Mouse (Mus musculus) liver, embryonic 14.5 days (tissue): Measurements from ENCODE around the gene Ubqln3. TPM values are rescaled to one million over a fixed set of nuclear protein-coding genes. Genes with fewer than 3 reads are reported as not detected.

Experiments
- ATAC-seq: fragments of 200-750 bp; cut with Nextera tagmentation; 2 replicates; pipeline ENCODE4 v1.8.0; 2017; ENCODE audit warnings: moderate number of reproducible peaks, mild to moderate bottlenecking, moderate library complexity; ENCODE audit not compliant: insufficient read depth
- DNase-seq, 3 experiments: peaks; one replicate each; pipeline ENCODE4 v3.0.0-alpha.2; 2012 to 2013; ENCODE audit warnings: low read depth in 3 of 3, low spot score in 3 of 3
- H3K27ac ChIP-seq: fragments of 300-500 bp; sonication (generic); 2 replicates; pipeline ENCODE4 v1.5.1; 2014; ENCODE audit warnings: moderate library complexity, mild to moderate bottlenecking, control low read depth, inconsistent platforms
- H3K27me3 ChIP-seq: fragments of 300-500 bp; sonication (generic); 2 replicates; pipeline ENCODE4 v1.6.1; 2014; ENCODE audit warnings: mild to moderate bottlenecking, low read length, moderate library complexity; ENCODE audit not compliant: control insufficient read depth, insufficient read depth
- H3K36me3 ChIP-seq: fragments of 300-500 bp; sonication (generic); replicated peaks from 2 replicates; pipeline ENCODE4 v1.6.1; 2014; ENCODE audit warnings: low read depth; ENCODE audit not compliant: control insufficient read depth, insufficient read depth
- H3K4me1 ChIP-seq, 2 experiments: fragments of 200-500 bp in 1 of 2; fragments of 300-500 bp in 1 of 2; sonication (generic) in 1 of 2; replicated peaks; 2 replicates each; pipeline ENCODE4 v1.6.1; 2012 to 2014; ENCODE audit warnings: antibody characterized with exemption in 1 of 2, inconsistent platforms in 1 of 2, low read length in 1 of 2; ENCODE audit not compliant: control insufficient read depth in 2 of 2, insufficient read depth in 2 of 2
- H3K4me2 ChIP-seq: fragments of 300-500 bp; sonication (generic); 2 replicates; pipeline ENCODE4 v1.6.1; 2014; ENCODE audit warnings: low read depth, mild to moderate bottlenecking, control low read depth, moderate library complexity
- H3K4me3 ChIP-seq, 2 experiments: fragments of 200-500 bp in 1 of 2; fragments of 300-500 bp in 1 of 2; sonication (generic) in 1 of 2; 2 replicates each; pipeline ENCODE4 v1.5.1; 2012 to 2014; ENCODE audit warnings: low read depth in 2 of 2, low read length in 2 of 2, mild to moderate bottlenecking in 2 of 2, control low read depth in 1 of 2, inconsistent platforms in 1 of 2, moderate library complexity in 1 of 2; ENCODE audit not compliant: insufficient read depth in 1 of 2
- H3K9ac ChIP-seq: fragments of 300-500 bp; sonication (generic); replicated peaks from 2 replicates; pipeline ENCODE4 v1.6.1; 2014; ENCODE audit warnings: mild to moderate bottlenecking, control low read depth, moderate library complexity
- H3K9me3 ChIP-seq: fragments of 300-500 bp; sonication (generic); 2 replicates; pipeline ENCODE4 v1.6.1; 2016; ENCODE audit warnings: low read length, mixed read lengths; ENCODE audit not compliant: control insufficient read depth
- CTCF ChIP-seq: IDR thresholded peaks from 2 replicates; pipeline ENCODE4 v1.5.1; 2016; ENCODE audit warnings: antibody characterized with exemption, low read depth, control low read depth
- EP300 ChIP-seq: IDR thresholded peaks from 2 replicates; pipeline ENCODE4 v1.6.1; 2016; ENCODE audit warnings: antibody characterized with exemption, low read depth
- WGBS: fragments of 180-500 bp; shearing (Covaris S2); extraction: QIAGEN DNeasy Blood & Tissue Kit; methylation state at CpG from one replicate; pipeline ENCODE4 v1.1.7; 2014; ENCODE audit not compliant: insufficient replicate concordance; 5-methylcytosine and 5-hydroxymethylcytosine counted together
- polyA plus RNA-seq, 2 experiments: library from polyadenylated mRNA; depleted of rRNA in 1 of 2; stranded (reverse) in 1 of 2; unstranded in 1 of 2; fragments of >200 nt; fragmentation: Nextera tagmentation in 1 of 2; extraction: Ambion mirVana in 1 of 2; gene quantifications; 2 replicates each; pipeline versions ENCODE4 v1.2.1 to v1.2.3; 2012 to 2014

Ubqln3 gene
- polyA plus RNA-seq, 2 experiments: not detected

DNA sequence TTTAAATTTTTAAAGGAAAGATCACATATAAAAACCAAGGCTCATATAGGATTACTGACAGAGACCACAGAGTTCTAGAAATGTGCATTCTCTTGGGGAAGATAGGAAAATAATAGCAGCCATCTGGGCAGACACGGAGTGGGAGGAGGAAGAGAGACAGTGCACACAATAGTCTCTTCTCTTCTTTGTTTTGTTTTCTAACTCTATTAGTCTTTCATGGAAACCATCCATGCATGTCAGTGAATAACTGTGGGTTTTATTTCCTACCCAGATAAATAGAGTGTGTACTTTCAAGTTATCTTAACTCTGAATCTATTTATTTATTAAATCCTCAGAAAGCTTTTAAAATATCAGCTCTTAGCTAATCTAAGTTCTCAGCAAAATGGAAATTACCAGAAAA, 32.0 kb upstream of the Ubqln3 start:
- H3K4me2 ChIP-seq: no peak overlapping the region
- no peak overlapping the region for H3K27ac ChIP-seq
- TF ChIP-seq EP300: no peak
- TF ChIP-seq CTCF: no peak
- no peak overlapping the region for H3K4me3 ChIP-seq
- DNase-seq (no peak), ATAC-seq (no peak)
- H3K4me1 ChIP-seq: no peaks in the 10 kb centered on the region
- WGBS: 52% methylated on average over 1 of the region's 1 CpGs
- H3K9me3 ChIP-seq: no peaks in the 10 kb centered on the region
- H3K36me3 ChIP-seq: no peaks in the 10 kb centered on the region
- H3K9ac ChIP-seq: no peak overlapping the region
- no peaks in the 10 kb centered on the region for H3K27me3 ChIP-seq

DNA sequence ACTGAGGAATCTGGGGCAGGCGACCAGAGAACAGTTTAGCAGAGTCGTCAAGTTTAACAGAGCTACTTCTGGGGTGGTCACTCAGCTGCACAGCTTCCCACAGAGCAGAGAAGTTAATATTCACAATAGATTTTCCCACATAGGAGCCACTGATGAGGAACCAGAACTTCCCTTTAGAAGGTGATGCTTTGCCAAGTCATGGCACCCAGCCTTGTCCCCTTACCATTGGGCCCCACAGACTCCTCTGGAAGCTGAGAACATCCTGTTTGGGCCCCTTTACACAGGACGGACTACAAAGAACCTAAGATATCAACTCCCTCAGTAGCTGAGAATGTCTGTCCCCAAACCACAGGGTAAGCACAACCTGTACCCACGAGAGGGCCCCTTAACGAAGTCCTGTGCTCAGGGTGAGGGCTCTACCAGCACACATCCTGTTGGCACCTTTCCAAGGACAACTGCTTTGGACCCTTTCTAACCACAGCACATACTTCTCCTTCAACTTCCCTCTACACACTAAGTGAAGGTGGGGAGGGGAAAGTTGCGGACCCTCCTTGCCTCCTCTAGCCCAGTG, 26.6 kb upstream of the Ubqln3 start:
- Histone ChIP-seq H3K36me3 (no peaks in the 10 kb centered on the region), H3K4me1 (no peaks in the 10 kb centered on the region), H3K9ac (no peak overlapping the region), H3K27me3 (no peaks in the 10 kb centered on the region), H3K4me3 (no peak overlapping the region), H3K4me2 (no peak overlapping the region), H3K9me3 (no peaks in the 10 kb centered on the region), H3K27ac (no peak overlapping the region)
- TF ChIP-seq EP300: no peak
- TF ChIP-seq CTCF: no peak
- DNase-seq (no peak), ATAC-seq (peak; percentile 45; the same call in 1 of the 2 replicates)
- 13% methylated on average over 6 of the region's 6 CpGs for WGBS

- Histone ChIP-seq H3K9me3 (no peaks in the 10 kb centered on the region), H3K9ac (no peak overlapping the region), H3K4me1 (no peaks in the 10 kb centered on the region), H3K36me3 (no peaks in the 10 kb centered on the region), H3K27me3 (no peaks in the 10 kb centered on the region), H3K27ac (no peak overlapping the region), H3K4me2 (no peak overlapping the region), H3K4me3 (no peak overlapping the region)
- TF ChIP-seq CTCF (peak; percentile 5; the same call in 1 of the 2 replicates), EP300 (no peak)
- 28% methylated on average over 6 of the region's 6 CpGs for WGBS
- ATAC-seq (no peak), DNase-seq (no peak)
Observed at GRCm38 (mm10) chr7:104167105-104167504, 24.0 kb upstream of the Ubqln3 start.

DNA sequence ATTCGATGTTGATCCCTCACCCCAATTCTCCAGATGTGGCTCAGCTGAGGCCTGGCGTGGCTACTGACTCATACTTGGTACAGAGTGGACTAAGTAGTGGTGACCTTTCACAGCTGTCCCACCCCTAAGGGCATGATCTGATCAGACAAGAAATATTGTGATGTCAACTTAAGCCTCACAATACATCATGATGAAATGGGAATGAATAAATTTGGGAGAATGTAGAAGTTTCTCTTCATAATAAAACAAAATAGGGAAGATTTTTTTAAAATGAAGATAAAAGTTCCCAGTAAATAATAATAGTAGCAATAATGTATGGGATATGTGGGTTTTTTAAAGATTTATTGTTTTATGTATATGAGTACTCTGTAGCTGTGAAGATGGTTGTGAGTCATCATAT, 7.4 kb upstream of the Ubqln3 start, which contains the start of gene Ubqlnl:
Ubqlnl (minus strand) TSS at position 101 of the 400 bp plus-strand sequence.
- H3K9ac ChIP-seq: no peak within 1 kb of the TSS
- no peak within 1 kb of the TSS for H3K4me3 ChIP-seq
- H3K36me3 ChIP-seq: no peaks in the 10 kb centered on the region
- H3K27ac ChIP-seq: no peak within 1 kb of the TSS
- H3K4me1 ChIP-seq: no peaks in the 10 kb centered on the region
- H3K4me2 ChIP-seq: no peak within 1 kb of the TSS
- no peak for DNase-seq
- H3K9me3 ChIP-seq: no peaks in the 10 kb centered on the region
- no peak for TF ChIP-seq EP300
- no peak for TF ChIP-seq CTCF
- no peak for ATAC-seq
- no peaks in the 10 kb centered on the region for H3K27me3 ChIP-seq
- 55% methylated on average over 2 of the region's 2 CpGs for WGBS

GRCm38 (mm10) chr7:104137305-104137704, 5.8 kb downstream of the Ubqln3 start, which contains the start of gene Olfr643:
Olfr643 (minus strand) TSS chr7:104137405.
- Histone ChIP-seq H3K4me1 (no peaks in the 10 kb centered on the region), H3K9me3 (no peaks in the 10 kb centered on the region), H3K36me3 (no peaks in the 10 kb centered on the region), H3K4me2 (no peak within 1 kb of the TSS), H3K4me3 (no peak within 1 kb of the TSS), H3K27me3 (no peaks in the 10 kb centered on the region), H3K27ac (no peak within 1 kb of the TSS), H3K9ac (no peak within 1 kb of the TSS)
- WGBS: 65% methylated on average over 5 of the region's 5 CpGs
- ATAC-seq (no peak), DNase-seq (no peak)
- no peak for TF ChIP-seq CTCF
- TF ChIP-seq EP300: no peak
